34 mouse cellular contexts compared by ENCODE assay signal in genomic region chr2:11596690-11597089, GRCm38 (mm10). TPM values are rescaled to one million over a fixed set of nuclear protein-coding genes. Genes with fewer than 3 reads are reported as not detected.
DNase-seq lines count a peak whose midpoint lies in the region; ATAC-seq lines count a peak whose summit lies in the region.
"Had no signal": no experiment of that assay in that cellular context is flagged by ENCODE, and none has a peak within 500 bp of the region (broad histone marks: within the 10 kb centered on the region; RNA-seq: fewer than 3 reads in every experiment).

No protein-coding gene starts in this region.

- ATAC-seq in liver, embryonic 16.5 days (ENCODE audit: low read depth) = peak; percentile 48; the same call in 1 of the 2 replicates
- no peak for ATAC-seq in liver, embryonic 12.5 days
- ATAC-seq in granulocyte monocyte progenitor cell, adult 5-6 weeks (replicated peaks; ENCODE audit: poor library complexity, severe bottlenecking) = peak; percentile 89
- ATAC-seq: CD4-positive, CD25-positive, alpha-beta regulatory T cell, adult 4 months; forebrain, embryonic 14.5 days had no signal

- no peak overlapping the region for H3K9ac ChIP-seq in liver, embryonic 16.5 days (ENCODE audit: low read depth, low read length)
- H3K9ac ChIP-seq in liver, embryonic 12.5 days = no peak overlapping the region
- H3K9ac ChIP-seq: heart, embryonic 13.5 days; hindbrain, embryonic 14.5 days; liver, embryonic 14.5 days; lung, embryonic 15.5 days had no signal

- H3K4me3 ChIP-seq in liver, embryonic 16.5 days (ENCODE audit: low read depth, low read length) = no peak overlapping the region
- no peak overlapping the region for H3K4me3 ChIP-seq in liver, embryonic 12.5 days
- H3K4me3 ChIP-seq: heart, adult 2 months; heart, embryonic 13.5 days; lung, embryonic 15.5 days had no signal

- peaks cover 34% of the 10 kb centered on the region for H3K36me3 ChIP-seq in liver, embryonic 16.5 days (ENCODE audit: control insufficient read depth, insufficient read depth)
- H3K36me3 ChIP-seq in liver, embryonic 12.5 days = peaks cover 87% of the 10 kb centered on the region

- DNase-seq in adrenal gland, adult 2 months = peak; percentile 38
- no peak for DNase-seq in adrenal gland, adult 8-10 months
- DNase-seq in Muller cell, postnatal 12 days (ENCODE audit: inconsistent ontology term) = peak; percentile 1
- DNase-seq in left cerebral cortex, adult 8-10 months (ENCODE audit: low spot score in 2 of 2) = no peak
- DNase-seq in heart, adult 18-20 months = no peak
- DNase-seq: cerebellum, adult 2 months; cerebellum, postnatal 14 days; gastrocnemius, postnatal 14 days; heart, adult 2 months; heart, postnatal 10 days; kidney, adult 18-20 months; kidney, postnatal 4 days; left cerebral cortex, postnatal 4 days; midbrain, embryonic 14.5 days had no signal

- H3K4me2 ChIP-seq in liver, embryonic 16.5 days (ENCODE audit: low read depth, low read length) = no peak overlapping the region
- H3K4me2 ChIP-seq in liver, embryonic 12.5 days = no peak overlapping the region
- H3K4me2 ChIP-seq: heart, embryonic 13.5 days; hindbrain, embryonic 14.5 days; lung, embryonic 15.5 days had no signal

- peaks cover 5% of the 10 kb centered on the region for H3K4me1 ChIP-seq in liver, embryonic 16.5 days (ENCODE audit: control insufficient read depth, low read depth, low read length)
- peaks cover 11% of the 10 kb centered on the region for H3K4me1 ChIP-seq in liver, embryonic 12.5 days

- no peaks in the 10 kb centered on the region for H3K9me3 ChIP-seq in liver, embryonic 16.5 days (replicated peaks; ENCODE audit: control insufficient read depth, low read length)
- no peaks in the 10 kb centered on the region for H3K9me3 ChIP-seq in liver, embryonic 12.5 days (replicated peaks)
- H3K9me3 ChIP-seq: heart, embryonic 13.5 days; lung, embryonic 15.5 days had no signal

- 60% methylated on average over 2 of the region's 2 CpGs for whole genome bisulfite sequencing in liver, embryonic 16.5 days (ENCODE audit: insufficient replicate concordance)
- WGBS in liver, embryonic 12.5 days (ENCODE audit: insufficient replicate concordance) = 70% methylated on average over 2 of the region's 2 CpGs

- no peaks in the 10 kb centered on the region for H3K27me3 ChIP-seq in liver, embryonic 16.5 days (ENCODE audit: control insufficient read depth, insufficient read depth, low read depth, low read length)
- H3K27me3 ChIP-seq in liver, embryonic 12.5 days (replicated peaks) = no peaks in the 10 kb centered on the region
- H3K27me3 ChIP-seq: heart, embryonic 13.5 days; lung, embryonic 15.5 days had no signal

- H3K27ac ChIP-seq in liver, embryonic 16.5 days (ENCODE audit: low read length) = no peak overlapping the region
- no peak overlapping the region for H3K27ac ChIP-seq in liver, embryonic 12.5 days
- H3K27ac ChIP-seq: heart, adult 2 months; heart, embryonic 13.5 days; hindbrain, embryonic 14.5 days; liver, embryonic 14.5 days; lung, embryonic 15.5 days had no signal

RNA-seq across cellular contexts. Expression of gene Rbm17, which starts 7.3 kb away (rescaled TPM):
- 100 to 1,000 TPM in 1 of 2 experiments, 10 to 100 TPM in 1; 98.1 to 104 TPM for total RNA-seq in adrenal gland, adult 2 months (2021)
- polyA plus RNA-seq in adrenal gland, adult 2 months (2012; rRNA removed) = 12.8 and 21.1 TPM in 2 replicates
- 100 to 1,000 TPM in 1 of 4 experiments, 10 to 100 TPM in 3; 82.5 to 121 (median 96.2) TPM for total RNA-seq in adrenal gland, adult 8-10 months (2022)
- 43.9 and 48.7 TPM in 2 replicates for polyA plus RNA-seq in liver, embryonic 16.5 days (2015; fragmentation: Nextera tagmentation; extraction: Ambion mirVana)
- polyA plus RNA-seq in liver, embryonic 12.5 days (2016; fragmentation: Nextera tagmentation; extraction: Ambion mirVana) = 107 and 108 TPM in 2 replicates
- total RNA-seq in granulocyte monocyte progenitor cell, adult 5-6 weeks (2014; fragmentation: Nextera tagmentation) = 117 and 160 TPM in 2 replicates
- total RNA-seq in granulocyte monocyte progenitor cell, adult 5-6 weeks (2017) = 180 and 233 TPM in 2 replicates
- 10 to 100 TPM; 80.0 to 96.6 (median 86.5) TPM for total RNA-seq in left cerebral cortex, adult 8-10 months (2022)
- 10 to 100 TPM; 56.4 to 64.0 TPM for total RNA-seq in heart, adult 18-20 months (2021)

RNA-seq across cellular contexts. Expression of gene Gm17490, which starts 29.4 kb away (rescaled TPM):
- total RNA-seq in adrenal gland, adult 2 months (2021) = not detected
- not detected in 2 replicates for polyA plus RNA-seq in adrenal gland, adult 2 months (2012; rRNA removed)
- total RNA-seq in adrenal gland, adult 8-10 months (2022) = not detected
- polyA plus RNA-seq in liver, embryonic 16.5 days (2015; fragmentation: Nextera tagmentation; extraction: Ambion mirVana) = not detected in 2 replicates
- polyA plus RNA-seq in liver, embryonic 12.5 days (2016; fragmentation: Nextera tagmentation; extraction: Ambion mirVana) = not detected in 2 replicates
- not detected in 2 replicates for total RNA-seq in granulocyte monocyte progenitor cell, adult 5-6 weeks (2014; fragmentation: Nextera tagmentation)
- not detected in 2 replicates for total RNA-seq in granulocyte monocyte progenitor cell, adult 5-6 weeks (2017)
- total RNA-seq in left cerebral cortex, adult 8-10 months (2022) = not detected
- total RNA-seq in heart, adult 18-20 months (2021) = not detected
- total RNA-seq: gastrocnemius, postnatal 14 days; heart, adult 2 months; heart, postnatal 10 days; hematopoietic stem cell, adult 5-6 weeks; layer of hippocampus, adult 8-10 months; layer of hippocampus, postnatal 25 days; left cerebral cortex, postnatal 4 days; monocyte, adult 5-6 weeks had no signal
- polyA plus RNA-seq: CD4-positive, CD25-positive, alpha-beta regulatory T cell, adult 4 months; cerebellum, adult 2 months; embryonic facial prominence, embryonic 11.5 days; forebrain, embryonic 14.5 days; heart, adult 2 months; heart, embryonic 13.5 days; hindbrain, embryonic 14.5 days; kidney, embryonic 16.5 days; limb, embryonic 14.5 days; liver, embryonic 14.5 days; lung, embryonic 15.5 days; midbrain, embryonic 14.5 days; neural tube, embryonic 14.5 days; stomach, embryonic 14.5 days; testis, adult 2 months; urinary bladder, adult 2 months had no signal

RNA-seq across cellular contexts. Expression of gene Pfkfb3, which starts 42.8 kb away (rescaled TPM):
- 100 to 1,000 TPM; 163 to 230 TPM for total RNA-seq in adrenal gland, adult 2 months (2021)
- 26.0 and 50.3 TPM in 2 replicates for polyA plus RNA-seq in adrenal gland, adult 2 months (2012; rRNA removed)
- 100 to 1,000 TPM in 1 of 4 experiments, 10 to 100 TPM in 3; 62.7 to 118 (median 75.9) TPM for total RNA-seq in adrenal gland, adult 8-10 months (2022)
- polyA plus RNA-seq in liver, embryonic 16.5 days (2015; fragmentation: Nextera tagmentation; extraction: Ambion mirVana) = 5.8 and 6.1 TPM in 2 replicates
- 10.3 and 11.7 TPM in 2 replicates for polyA plus RNA-seq in liver, embryonic 12.5 days (2016; fragmentation: Nextera tagmentation; extraction: Ambion mirVana)
- total RNA-seq in granulocyte monocyte progenitor cell, adult 5-6 weeks (2014; fragmentation: Nextera tagmentation) = 44.8 and 74.9 TPM in 2 replicates
- 43.8 and 44.8 TPM in 2 replicates for total RNA-seq in granulocyte monocyte progenitor cell, adult 5-6 weeks (2017)
- total RNA-seq in left cerebral cortex, adult 8-10 months (2022) = 10 to 100 TPM; 28.1 to 40.4 (median 30.9) TPM
- total RNA-seq in heart, adult 18-20 months (2021) = 10 to 100 TPM; 11.3 to 23.2 TPM

RNA-seq across cellular contexts. Expression of gene Il2ra, which starts 45.9 kb away (rescaled TPM):
- under 1 TPM; 0.29 to 0.41 TPM for total RNA-seq in adrenal gland, adult 2 months (2021)
- polyA plus RNA-seq in adrenal gland, adult 2 months (2012; rRNA removed) = 0.07 TPM in 1 of 2 replicates, not detected in the other
- under 1 TPM; 0.12 to 0.46 (median 0.19) TPM for total RNA-seq in adrenal gland, adult 8-10 months (2022)
- polyA plus RNA-seq in liver, embryonic 16.5 days (2015; fragmentation: Nextera tagmentation; extraction: Ambion mirVana) = not detected in 2 replicates
- not detected in 2 replicates for polyA plus RNA-seq in liver, embryonic 12.5 days (2016; fragmentation: Nextera tagmentation; extraction: Ambion mirVana)
- total RNA-seq in granulocyte monocyte progenitor cell, adult 5-6 weeks (2014; fragmentation: Nextera tagmentation) = not detected in 2 replicates
- total RNA-seq in granulocyte monocyte progenitor cell, adult 5-6 weeks (2017) = not detected in 2 replicates
- total RNA-seq in left cerebral cortex, adult 8-10 months (2022) = under 1 TPM in 3 of 4 experiments, not detected in 1; 0.11 to 0.26 (median 0.18) TPM
- 1 to 10 TPM in 1 of 2 experiments, under 1 TPM in 1; 0.62 to 1.2 TPM for total RNA-seq in heart, adult 18-20 months (2021)
- total RNA-seq: left cerebral cortex, postnatal 4 days had no signal
- polyA plus RNA-seq: embryonic facial prominence, embryonic 11.5 days; forebrain, embryonic 14.5 days; hindbrain, embryonic 14.5 days; kidney, embryonic 16.5 days; limb, embryonic 14.5 days; midbrain, embryonic 14.5 days; neural tube, embryonic 14.5 days; stomach, embryonic 14.5 days had no signal

Comparison
In these comparisons a context has a peak if more than half of its experiments do, and no peak if none do; other contexts are left out.
1. DNase-seq: peak in adrenal gland, adult 2 months (single experiment) and Muller cell, postnatal 12 days (single experiment); none in adrenal gland, adult 8-10 months (single experiment), left cerebral cortex, adult 8-10 months (0 of 2) and heart, adult 18-20 months (0 of 2).